Mouse (Mus musculus): Measurements from ENCODE around the gene Wfdc18.

GRCm38 (mm10) chr11:83703705-83704104 lies 5.1 kb upstream of the Wfdc18 start, which contains the start of gene Wfdc17:
- TF ChIP-seq POLR2A (IDR thresholded peaks at IDR 0.05; ENCODE audit: insufficient read depth, low read length) (no peak), CTCF (IDR thresholded peaks at IDR 0.05; ENCODE audit: low read depth, low read length) (no peak), EP300 (IDR thresholded peaks at IDR 0.05; ENCODE audit: insufficient read depth, low read depth, low read length) (no peak)
